Mouse (Mus musculus): ENCODE measurements around the gene Oxct2a. TPM values are rescaled to one million over a fixed set of nuclear protein-coding genes. Genes with fewer than 3 reads are reported as not detected.
"Not testable (repeated sequence)": the region's sequence is repeated elsewhere in the genome, so short reads cannot be mapped to it uniquely, and the experiment has no call there.

Gene Oxct2a
- polyA plus RNA-seq, 1 experiment from 2014 or later, result not detected

DNA sequence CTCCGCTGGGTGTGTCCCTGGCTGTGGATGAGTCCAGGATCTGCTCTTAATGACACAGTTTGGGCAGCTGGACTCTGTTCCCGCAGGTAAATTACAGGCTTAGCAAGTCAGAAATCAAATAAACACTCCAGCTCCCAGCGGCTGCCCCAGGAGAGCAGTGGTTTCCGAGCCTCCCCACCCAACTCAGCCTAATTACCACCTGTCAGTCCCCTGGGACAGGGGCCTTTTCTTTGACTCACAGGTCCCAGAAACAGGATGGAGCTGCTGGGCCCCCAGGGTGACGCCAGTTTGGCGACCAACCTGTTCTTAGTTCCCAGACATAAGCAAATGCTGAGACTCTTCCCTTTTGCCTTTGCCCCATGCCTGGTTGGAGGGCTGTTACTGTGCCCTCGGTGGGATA, 11.6 kb downstream of the Oxct2a start:
- H3K4me1 ChIP-seq, result peaks cover 20% of the 10 kb centered on the region
- H3K4me3 ChIP-seq, result no peak overlapping the region
- H3K27ac ChIP-seq (replicated peaks), result no peak overlapping the region
- ATAC-seq (ENCODE audit: extremely low read depth, insufficient number of reproducible peaks, low FRiP score, low TSS enrichment), result no peak
- H3K9me3 ChIP-seq, result no peaks in the 10 kb centered on the region
- no peak overlapping the region for H3K4me2 ChIP-seq
- H3K27me3 ChIP-seq (replicated peaks), result no peaks in the 10 kb centered on the region
- WGBS, result 79% methylated on average over 7 of the region's 7 CpGs
- no peak overlapping the region for H3K9ac ChIP-seq
- peaks cover 5% of the 10 kb centered on the region; the same call in 1 of the 2 replicates for H3K36me3 ChIP-seq

GRCm38 (mm10) chr4:123308292-123308691, 15.1 kb downstream of the Oxct2a start:
- H3K4me2 ChIP-seq, result no peak overlapping the region
- no peak overlapping the region for H3K27ac ChIP-seq (replicated peaks)
- H3K36me3 ChIP-seq, result peaks cover 21% of the 10 kb centered on the region
- H3K9me3 ChIP-seq, result no peaks in the 10 kb centered on the region; the same call in 1 of the 2 replicates
- no peak overlapping the region for H3K9ac ChIP-seq
- 33% methylated on average over 3 of the region's 3 CpGs for WGBS
- ATAC-seq (ENCODE audit: extremely low read depth, insufficient number of reproducible peaks, low FRiP score, low TSS enrichment), result no peak
- peaks cover 20% of the 10 kb centered on the region for H3K4me1 ChIP-seq
- H3K27me3 ChIP-seq (replicated peaks), result no peaks in the 10 kb centered on the region
- no peak overlapping the region for H3K4me3 ChIP-seq

DNA sequence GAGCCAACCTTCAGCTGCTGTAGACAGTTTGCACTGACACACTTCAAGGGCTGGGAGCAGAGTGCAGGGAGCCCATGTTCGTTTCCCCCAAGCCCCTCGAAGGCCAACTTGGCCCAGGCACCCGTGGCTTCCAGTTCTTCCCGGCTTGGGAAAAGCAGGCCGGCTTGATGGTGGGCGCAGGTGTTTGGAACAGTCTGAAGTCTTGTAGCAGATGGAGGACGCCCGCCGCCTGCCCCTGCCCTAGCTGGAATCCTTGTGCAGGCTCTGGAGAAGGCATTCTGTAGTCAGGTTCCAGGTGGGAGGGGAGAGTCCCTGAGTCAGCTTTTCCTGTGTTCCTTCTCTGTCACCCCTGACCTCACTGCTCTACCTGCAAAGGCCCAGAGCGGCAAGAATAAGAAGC, 16.4 kb downstream of the Oxct2a start:
- H3K36me3 ChIP-seq, result peaks cover 34% of the 10 kb centered on the region
- H3K4me3 ChIP-seq, result no peak overlapping the region
- H3K27ac ChIP-seq (replicated peaks), result no peak overlapping the region
- H3K9me3 ChIP-seq, result no peaks in the 10 kb centered on the region; the same call in 1 of the 2 replicates
- no peak overlapping the region for H3K4me2 ChIP-seq
- peaks cover 16% of the 10 kb centered on the region for H3K4me1 ChIP-seq
- ATAC-seq (ENCODE audit: extremely low read depth, insufficient number of reproducible peaks, low FRiP score, low TSS enrichment), result no peak
- 84% methylated on average over 10 of the region's 10 CpGs for WGBS
- H3K27me3 ChIP-seq (replicated peaks), result no peaks in the 10 kb centered on the region
- H3K9ac ChIP-seq, result no peak overlapping the region

GRCm38 (mm10) chr4:123305789-123306188, 17.6 kb downstream of the Oxct2a start:
- Histone ChIP-seq H3K4me1 (peaks cover 19% of the 10 kb centered on the region), H3K36me3 (peaks cover 46% of the 10 kb centered on the region), H3K27ac (replicated peaks) (no peak overlapping the region), H3K4me3 (no peak overlapping the region), H3K9me3 (no peaks in the 10 kb centered on the region; the same call in 1 of the 2 replicates), H3K9ac (no peak overlapping the region), H3K27me3 (replicated peaks) (no peaks in the 10 kb centered on the region), H3K4me2 (no peak overlapping the region)
- ATAC-seq (ENCODE audit: extremely low read depth, insufficient number of reproducible peaks, low FRiP score, low TSS enrichment), result no peak
- WGBS, result 32% methylated on average over 3 of the region's 3 CpGs

GRCm38 (mm10) chr4:123298980-123299670, 24.3 kb downstream of the Oxct2a start:
- no peaks in the 10 kb centered on the region for H3K27me3 ChIP-seq (replicated peaks)
- no peak overlapping the region for H3K9ac ChIP-seq
- H3K27ac ChIP-seq (replicated peaks), result no peak overlapping the region
- no peak overlapping the region for H3K4me3 ChIP-seq
- H3K36me3 ChIP-seq, result peaks cover 99% of the 10 kb centered on the region
- H3K4me1 ChIP-seq, result peaks cover 15% of the 10 kb centered on the region
- 89% methylated on average over 11 of the region's 11 CpGs for WGBS
- no peaks in the 10 kb centered on the region; the same call in 1 of the 2 replicates for H3K9me3 ChIP-seq
- H3K4me2 ChIP-seq, result no peak overlapping the region
- ATAC-seq (ENCODE audit: extremely low read depth, insufficient number of reproducible peaks, low FRiP score, low TSS enrichment), result no peak

DNA sequence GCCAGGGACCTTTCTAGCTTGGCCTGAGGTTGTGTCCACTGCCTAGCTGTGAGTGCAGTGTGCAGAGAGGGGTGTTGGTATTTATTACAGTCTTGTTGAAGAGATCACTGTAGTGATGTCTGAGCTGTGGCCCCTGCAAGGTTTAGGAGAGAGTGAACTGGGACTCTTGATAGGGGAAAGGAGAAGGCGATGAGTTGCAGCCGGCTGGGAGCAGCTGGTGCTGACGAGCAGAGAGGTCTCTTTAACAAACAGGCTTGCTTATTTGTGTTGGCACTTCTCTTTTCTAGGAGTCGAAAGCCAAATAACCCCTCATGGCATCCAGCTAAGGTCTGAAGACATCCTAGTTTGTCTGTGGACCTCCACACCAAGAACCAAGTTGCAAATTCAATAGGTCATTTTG, 25.2 kb downstream of the Oxct2a start:
- Histone ChIP-seq H3K27me3 (replicated peaks) (no peaks in the 10 kb centered on the region), H3K4me2 (no peak overlapping the region), H3K4me3 (no peak overlapping the region), H3K9ac (no peak overlapping the region), H3K36me3 (peaks cover 99% of the 10 kb centered on the region), H3K27ac (replicated peaks) (no peak overlapping the region), H3K4me1 (peaks cover 19% of the 10 kb centered on the region), H3K9me3 (no peaks in the 10 kb centered on the region)
- no peak for ATAC-seq (ENCODE audit: extremely low read depth, insufficient number of reproducible peaks, low FRiP score, low TSS enrichment)
- WGBS, result 62% methylated on average over 4 of the region's 4 CpGs

DNA sequence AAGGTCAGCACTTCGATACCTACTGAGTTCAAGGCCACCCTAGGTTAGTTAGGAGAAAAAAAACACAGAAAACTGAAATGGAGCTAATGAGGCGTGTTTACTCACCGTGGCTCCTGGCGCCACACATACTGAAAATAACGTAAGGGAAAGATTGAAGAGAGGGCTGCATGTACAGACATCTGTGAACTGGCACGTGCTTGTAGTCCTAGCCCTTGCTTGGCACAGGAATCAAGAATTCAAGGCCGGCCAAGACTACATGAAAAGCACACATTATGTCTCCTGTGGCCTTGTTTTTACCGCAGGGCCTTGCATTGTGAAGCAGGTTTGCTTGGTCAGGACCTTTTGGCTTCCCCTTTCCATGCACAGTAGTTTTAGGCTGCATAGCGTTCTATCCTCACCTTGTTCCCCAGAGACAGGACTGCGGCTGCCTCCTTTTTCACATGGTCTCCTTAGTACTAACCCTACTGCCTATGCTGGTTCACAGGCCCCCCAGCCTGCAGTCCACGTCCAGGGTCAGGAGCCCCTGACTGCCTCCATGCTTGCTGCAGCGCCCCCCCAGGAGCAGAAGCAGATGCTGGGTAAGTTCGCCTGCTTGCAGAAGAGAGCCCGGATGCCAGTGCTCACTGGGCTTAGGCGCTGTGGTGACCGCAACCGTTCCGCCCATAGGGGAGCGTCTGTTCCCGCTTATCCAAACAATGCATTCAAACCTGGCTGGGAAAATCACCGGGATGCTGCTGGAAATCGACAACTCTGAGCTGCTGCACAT, 26.1 kb downstream of the Oxct2a start:
- no peak for ATAC-seq (ENCODE audit: extremely low read depth, insufficient number of reproducible peaks, low FRiP score, low TSS enrichment)
- Histone ChIP-seq H3K4me1 (peaks cover 21% of the 10 kb centered on the region), H3K27me3 (replicated peaks) (no peaks in the 10 kb centered on the region), H3K9ac (no peak overlapping the region), H3K9me3 (no peaks in the 10 kb centered on the region), H3K4me2 (no peak overlapping the region), H3K27ac (replicated peaks) (no peak overlapping the region), H3K4me3 (no peak overlapping the region), H3K36me3 (peaks cover 99% of the 10 kb centered on the region)
- WGBS, result 90% methylated on average over 22 of the region's 22 CpGs

GRCm38 (mm10) chr4:123296148-123296534, 27.3 kb downstream of the Oxct2a start:
- Histone ChIP-seq H3K27ac (replicated peaks) (no peak overlapping the region), H3K9ac (no peak overlapping the region), H3K4me1 (peaks cover 21% of the 10 kb centered on the region), H3K36me3 (peaks cover 99% of the 10 kb centered on the region), H3K4me3 (no peak overlapping the region), H3K27me3 (replicated peaks) (no peaks in the 10 kb centered on the region), H3K4me2 (no peak overlapping the region), H3K9me3 (no peaks in the 10 kb centered on the region)
- no peak for ATAC-seq (ENCODE audit: extremely low read depth, insufficient number of reproducible peaks, low FRiP score, low TSS enrichment)
- 79% methylated on average over 5 of the region's 5 CpGs for WGBS

GRCm38 (mm10) chr4:123295516-123296147, 27.8 kb downstream of the Oxct2a start:
- Histone ChIP-seq H3K4me2 (no peak overlapping the region), H3K4me1 (peaks cover 16% of the 10 kb centered on the region), H3K27me3 (replicated peaks) (no peaks in the 10 kb centered on the region), H3K9me3 (no peaks in the 10 kb centered on the region), H3K4me3 (no peak overlapping the region), H3K9ac (no peak overlapping the region), H3K27ac (replicated peaks) (no peak overlapping the region), H3K36me3 (peaks cover 99% of the 10 kb centered on the region)
- no peak for ATAC-seq (ENCODE audit: extremely low read depth, insufficient number of reproducible peaks, low FRiP score, low TSS enrichment)
- 91% methylated on average over 21 of the region's 21 CpGs for WGBS

GRCm38 (mm10) chr4:123295026-123295425, 28.4 kb downstream of the Oxct2a start:
- not testable (repeated sequence) for H3K27me3 ChIP-seq (replicated peaks); H3K4me2 ChIP-seq; ATAC-seq (ENCODE audit: extremely low read depth, insufficient number of reproducible peaks, low FRiP score, low TSS enrichment); H3K27ac ChIP-seq (replicated peaks); H3K9me3 ChIP-seq; H3K9ac ChIP-seq; H3K4me3 ChIP-seq
- 74% methylated on average over 15 of the region's 15 CpGs for WGBS
- Histone ChIP-seq H3K4me1 (peaks cover 11% of the 10 kb centered on the region; the same call in 1 of the 2 replicates), H3K36me3 (peaks cover 99% of the 10 kb centered on the region)

DNA sequence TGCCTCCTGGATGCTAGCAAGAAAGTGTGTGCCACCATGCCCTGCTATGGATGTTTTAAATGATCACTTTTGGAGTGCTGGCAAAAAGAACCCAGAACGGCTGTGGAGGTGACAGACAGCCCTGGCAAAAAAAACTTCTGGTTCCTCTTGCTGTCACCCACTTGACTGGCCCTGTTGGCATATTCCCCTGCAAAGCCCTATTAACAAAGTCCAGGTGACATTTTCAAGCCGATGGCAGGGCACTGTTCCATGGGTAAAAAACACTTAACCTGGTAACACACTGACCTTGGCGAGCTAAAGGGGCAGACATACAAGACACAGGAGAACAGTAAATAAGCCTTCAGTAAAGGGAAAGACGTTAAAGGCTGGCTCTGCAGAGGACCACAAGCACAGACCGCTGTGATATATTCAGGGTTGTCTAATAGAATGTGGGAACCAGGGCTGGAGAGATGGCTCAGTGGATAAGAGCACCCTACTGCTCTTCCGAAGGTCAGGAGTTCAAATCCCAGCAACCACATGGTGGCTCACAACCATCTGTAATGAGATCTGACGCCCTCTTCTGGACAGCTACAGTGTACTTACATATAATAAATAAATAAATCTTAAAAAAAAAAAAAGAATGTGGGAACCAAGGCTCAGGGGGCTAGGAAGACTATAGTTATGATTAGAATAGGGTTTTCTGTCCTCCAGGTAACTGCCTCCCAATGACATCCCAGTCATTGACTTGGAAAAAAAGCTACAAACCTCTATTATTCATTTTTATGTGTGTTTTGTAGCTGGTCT, 29.6 kb downstream of the Oxct2a start:
- H3K36me3 ChIP-seq, result peaks cover 99% of the 10 kb centered on the region
- H3K9ac ChIP-seq, result no peak overlapping the region
- H3K4me1 ChIP-seq, result peaks cover 6% of the 10 kb centered on the region; the same call in 1 of the 2 replicates
- no peak overlapping the region; the same call in 1 of the 2 replicates for H3K27ac ChIP-seq (replicated peaks)
- no peaks in the 10 kb centered on the region for H3K9me3 ChIP-seq
- WGBS, result 73% methylated on average over 7 of the region's 7 CpGs
- H3K27me3 ChIP-seq (replicated peaks), result no peaks in the 10 kb centered on the region
- H3K4me3 ChIP-seq, result no peak overlapping the region
- H3K4me2 ChIP-seq, result no peak overlapping the region
- ATAC-seq (ENCODE audit: extremely low read depth, insufficient number of reproducible peaks, low FRiP score, low TSS enrichment), result no peak

Measured in heart, embryonic 13.5 days (tissue).